8 mouse cellular contexts compared by ENCODE assay signal in genomic region chr7:16947959-16948361, GRCm38 (mm10). TPM values are rescaled to one million over a fixed set of nuclear protein-coding genes. Genes with fewer than 3 reads are reported as not detected.
A peak's percentile ranks its signal among the peaks of the same experiment; 100 is the strongest.
DNase-seq lines count a peak whose midpoint lies in the region; ATAC-seq and TF ChIP-seq lines count a peak whose summit lies in the region.

No protein-coding gene starts in this region.

- H3K27ac ChIP-seq in kidney, embryonic 15.5 days: peak overlapping the region; percentile 20; the same call in 1 of the 2 replicates
- no peak overlapping the region for H3K27ac ChIP-seq in kidney, adult 2 months (ENCODE audit: insufficient read depth, low read depth, low read length)
- peak overlapping the region; percentile 88 for H3K27ac ChIP-seq in forebrain, embryonic 15.5 days (replicated peaks)
- H3K27ac ChIP-seq in hindbrain, embryonic 15.5 days (replicated peaks): peak overlapping the region; percentile 95
- peak overlapping the region; percentile 93; the same call in 1 of the 2 replicates for H3K27ac ChIP-seq in midbrain, postnatal 0 days (ENCODE audit: low read depth, low read length)

- no peak overlapping the region for H3K9ac ChIP-seq in kidney, embryonic 15.5 days
- peak overlapping the region; percentile 73 for H3K9ac ChIP-seq in forebrain, embryonic 15.5 days (replicated peaks)
- peak overlapping the region; percentile 93 for H3K9ac ChIP-seq in hindbrain, embryonic 15.5 days
- H3K9ac ChIP-seq in midbrain, postnatal 0 days (replicated peaks; ENCODE audit: low read length, poor library complexity, severe bottlenecking): peak overlapping the region; percentile 93

- 8% methylated on average over 4 of the region's 4 CpGs for WGBS in kidney, embryonic 15.5 days
- WGBS in kidney, adult 2 months: 42% methylated on average over 4 of the region's 4 CpGs
- 3% methylated on average over 4 of the region's 4 CpGs for WGBS in forebrain, embryonic 15.5 days
- 1% methylated on average over 4 of the region's 4 CpGs for WGBS in hindbrain, embryonic 15.5 days
- 0% methylated on average over 4 of the region's 4 CpGs for WGBS in midbrain, postnatal 0 days

- H3K36me3 ChIP-seq in kidney, embryonic 15.5 days: no peaks in the 10 kb centered on the region
- no peaks in the 10 kb centered on the region for H3K36me3 ChIP-seq in kidney, adult 2 months (ENCODE audit: control insufficient read depth, insufficient read depth, low read length)
- H3K36me3 ChIP-seq in forebrain, embryonic 15.5 days: no peaks in the 10 kb centered on the region
- no peaks in the 10 kb centered on the region for H3K36me3 ChIP-seq in hindbrain, embryonic 15.5 days
- H3K36me3 ChIP-seq in midbrain, postnatal 0 days (ENCODE audit: insufficient read depth, low read length): no peaks in the 10 kb centered on the region; the same call in 1 of the 2 replicates

- H3K9me3 ChIP-seq in kidney, embryonic 15.5 days (replicated peaks): no peaks in the 10 kb centered on the region
- H3K9me3 ChIP-seq in forebrain, embryonic 15.5 days: no peaks in the 10 kb centered on the region
- H3K9me3 ChIP-seq in hindbrain, embryonic 15.5 days: no peaks in the 10 kb centered on the region
- no peaks in the 10 kb centered on the region for H3K9me3 ChIP-seq in midbrain, postnatal 0 days (ENCODE audit: low read length)

- TF ChIP-seq POLR2A in kidney, adult 2 months (IDR thresholded peaks at IDR 0.05; ENCODE audit: low read depth, low read length): no peak

- TF ChIP-seq CTCF in kidney, adult 2 months (conservative IDR thresholded peaks at IDR 0.05; ENCODE audit: insufficient read depth, insufficient read length, low read depth, low read length): no peak
- no peak for TF ChIP-seq CTCF in midbrain, postnatal 0 days (IDR thresholded peaks at IDR 0.05)

- ATAC-seq in kidney, embryonic 15.5 days (replicated peaks; ENCODE audit: low FRiP score): no peak
- no peak for ATAC-seq in forebrain, embryonic 15.5 days (replicated peaks)
- ATAC-seq in hindbrain, embryonic 15.5 days (ENCODE audit: low FRiP score, low read depth): no peak
- ATAC-seq in midbrain, postnatal 0 days (ENCODE audit: low FRiP score): no peak
- ATAC-seq in monocyte, adult 5-6 weeks (replicated peaks; ENCODE audit: insufficient number of reproducible peaks, low FRiP score, low TSS enrichment, poor library complexity, severe bottlenecking): no peak

- H3K27me3 ChIP-seq in kidney, embryonic 15.5 days: peaks cover 53% of the 10 kb centered on the region
- no peaks in the 10 kb centered on the region for H3K27me3 ChIP-seq in kidney, adult 2 months (replicated peaks; ENCODE audit: control insufficient read depth, insufficient read depth, low read length)
- no peaks in the 10 kb centered on the region; the same call in 1 of the 2 replicates for H3K27me3 ChIP-seq in forebrain, embryonic 15.5 days
- H3K27me3 ChIP-seq in hindbrain, embryonic 15.5 days: no peaks in the 10 kb centered on the region
- no peaks in the 10 kb centered on the region for H3K27me3 ChIP-seq in midbrain, postnatal 0 days (ENCODE audit: insufficient read depth, low read length)

- H3K4me1 ChIP-seq in kidney, embryonic 15.5 days: peaks cover 68% of the 10 kb centered on the region
- H3K4me1 ChIP-seq in kidney, adult 2 months (ENCODE audit: control insufficient read depth, insufficient read depth, low read length): no peaks in the 10 kb centered on the region
- peaks cover 74% of the 10 kb centered on the region for H3K4me1 ChIP-seq in forebrain, embryonic 15.5 days
- peaks cover 84% of the 10 kb centered on the region for H3K4me1 ChIP-seq in hindbrain, embryonic 15.5 days (replicated peaks)
- H3K4me1 ChIP-seq in midbrain, postnatal 0 days (ENCODE audit: insufficient read depth, low read length): peaks cover 25% of the 10 kb centered on the region

- peak overlapping the region; percentile 63; the same call in 1 of the 2 replicates for H3K4me3 ChIP-seq in kidney, embryonic 15.5 days (replicated peaks)
- H3K4me3 ChIP-seq in kidney, adult 2 months (ENCODE audit: insufficient read depth, low read depth, low read length): no peak overlapping the region
- H3K4me3 ChIP-seq in forebrain, embryonic 15.5 days: peak overlapping the region; percentile 60
- H3K4me3 ChIP-seq in hindbrain, embryonic 15.5 days: peak overlapping the region; percentile 76
- H3K4me3 ChIP-seq in midbrain, postnatal 0 days (ENCODE audit: low read depth, low read length): peak overlapping the region; percentile 69

- no peak for DNase-seq in kidney, adult 2 months
- DNase-seq in brain, adult 2 months (ENCODE audit: low read depth, low spot score): peak; percentile 53
- DNase-seq in midbrain, postnatal 0 days (ENCODE audit: low spot score): peak; percentile 82
- no peak for DNase-seq in adipocyte (ENCODE audit: low spot score)

- peak overlapping the region; percentile 76 for H3K4me2 ChIP-seq in kidney, embryonic 15.5 days
- H3K4me2 ChIP-seq in forebrain, embryonic 15.5 days (replicated peaks): peak overlapping the region; percentile 78
- peak overlapping the region; percentile 90 for H3K4me2 ChIP-seq in hindbrain, embryonic 15.5 days
- peak overlapping the region; percentile 93 for H3K4me2 ChIP-seq in midbrain, postnatal 0 days (ENCODE audit: low read depth, low read length, poor library complexity, severe bottlenecking)

RNA-seq across cellular contexts. Expression of gene Pnmal2, which starts 3.5 kb away (rescaled TPM):
- 7.7 and 9.2 TPM in 2 replicates for polyA plus RNA-seq in kidney, embryonic 15.5 days (2015; fragmentation: Nextera tagmentation; extraction: Ambion mirVana)
- 3.6 and 4.0 TPM in 2 replicates for polyA plus RNA-seq in kidney, adult 2 months (2012; rRNA removed)
- 87.4 and 102 TPM in 2 replicates for polyA plus RNA-seq in forebrain, embryonic 15.5 days (2015; fragmentation: Nextera tagmentation; extraction: Ambion mirVana)
- 142 and 150 TPM in 2 replicates for polyA plus RNA-seq in hindbrain, embryonic 15.5 days (2015; fragmentation: Nextera tagmentation; extraction: Ambion mirVana)
- 155 and 174 TPM in 2 replicates for total RNA-seq in midbrain, postnatal 0 days (2014; rRNA removed)
- 180 and 187 TPM in 2 replicates for polyA plus RNA-seq in midbrain, postnatal 0 days (2015; fragmentation: Nextera tagmentation; extraction: Ambion mirVana)
- total RNA-seq in monocyte, adult 5-6 weeks (2017): 0.10 TPM in 1 of 3 replicates, not detected in the others

RNA-seq across cellular contexts. Expression of gene Pnmal1, which starts 11.5 kb away (rescaled TPM):
- polyA plus RNA-seq in kidney, embryonic 15.5 days (2015; fragmentation: Nextera tagmentation; extraction: Ambion mirVana): 0.58 and 0.90 TPM in 2 replicates
- polyA plus RNA-seq in kidney, adult 2 months (2012; rRNA removed): 0.01 and 0.06 TPM in 2 replicates
- 47.9 and 53.1 TPM in 2 replicates for polyA plus RNA-seq in forebrain, embryonic 15.5 days (2015; fragmentation: Nextera tagmentation; extraction: Ambion mirVana)
- 52.6 and 57.5 TPM in 2 replicates for polyA plus RNA-seq in hindbrain, embryonic 15.5 days (2015; fragmentation: Nextera tagmentation; extraction: Ambion mirVana)
- 41.2 and 54.0 TPM in 2 replicates for total RNA-seq in midbrain, postnatal 0 days (2014; rRNA removed)
- polyA plus RNA-seq in midbrain, postnatal 0 days (2015; fragmentation: Nextera tagmentation; extraction: Ambion mirVana): 64.8 and 65.2 TPM in 2 replicates
- total RNA-seq in monocyte, adult 5-6 weeks (2017): not detected in 3 replicates

RNA-seq across cellular contexts. Expression of gene Calm3, which starts 24.0 kb away (rescaled TPM):
- polyA plus RNA-seq in kidney, embryonic 15.5 days (2015; fragmentation: Nextera tagmentation; extraction: Ambion mirVana): 116 and 124 TPM in 2 replicates
- 305 and 325 TPM in 2 replicates for polyA plus RNA-seq in kidney, adult 2 months (2012; rRNA removed)
- polyA plus RNA-seq in forebrain, embryonic 15.5 days (2015; fragmentation: Nextera tagmentation; extraction: Ambion mirVana): 291 and 305 TPM in 2 replicates
- polyA plus RNA-seq in hindbrain, embryonic 15.5 days (2015; fragmentation: Nextera tagmentation; extraction: Ambion mirVana): 382 and 391 TPM in 2 replicates
- 1,835 and 1,985 TPM in 2 replicates for total RNA-seq in midbrain, postnatal 0 days (2014; rRNA removed)
- polyA plus RNA-seq in midbrain, postnatal 0 days (2015; fragmentation: Nextera tagmentation; extraction: Ambion mirVana): 467 and 471 TPM in 2 replicates
- 169 to 298 TPM (median 195 TPM) in 3 replicates for total RNA-seq in monocyte, adult 5-6 weeks (2017)

RNA-seq across cellular contexts. Expression of gene Gm42372, which starts 34.9 kb away (rescaled TPM):
- polyA plus RNA-seq in kidney, embryonic 15.5 days (2015; fragmentation: Nextera tagmentation; extraction: Ambion mirVana): 0.23 and 0.31 TPM in 2 replicates
- 0.08 TPM in 1 of 2 replicates, not detected in the other for polyA plus RNA-seq in kidney, adult 2 months (2012; rRNA removed)
- polyA plus RNA-seq in forebrain, embryonic 15.5 days (2015; fragmentation: Nextera tagmentation; extraction: Ambion mirVana): 3.7 and 4.3 TPM in 2 replicates
- polyA plus RNA-seq in hindbrain, embryonic 15.5 days (2015; fragmentation: Nextera tagmentation; extraction: Ambion mirVana): 5.9 and 6.0 TPM in 2 replicates
- total RNA-seq in midbrain, postnatal 0 days (2014; rRNA removed): 48.8 and 49.0 TPM in 2 replicates
- polyA plus RNA-seq in midbrain, postnatal 0 days (2015; fragmentation: Nextera tagmentation; extraction: Ambion mirVana): 9.0 and 9.2 TPM in 2 replicates
- 0.49 to 0.75 TPM (median 0.67 TPM) in 3 replicates for total RNA-seq in monocyte, adult 5-6 weeks (2017)

RNA-seq across cellular contexts. Expression of gene Ptgir, which starts 41.7 kb away (rescaled TPM):
- 1.5 and 2.1 TPM in 2 replicates for polyA plus RNA-seq in kidney, embryonic 15.5 days (2015; fragmentation: Nextera tagmentation; extraction: Ambion mirVana)
- 4.0 and 5.0 TPM in 2 replicates for polyA plus RNA-seq in kidney, adult 2 months (2012; rRNA removed)
- polyA plus RNA-seq in forebrain, embryonic 15.5 days (2015; fragmentation: Nextera tagmentation; extraction: Ambion mirVana): 0.13 and 0.29 TPM in 2 replicates
- 0.13 and 0.52 TPM in 2 replicates for polyA plus RNA-seq in hindbrain, embryonic 15.5 days (2015; fragmentation: Nextera tagmentation; extraction: Ambion mirVana)
- total RNA-seq in midbrain, postnatal 0 days (2014; rRNA removed): 0.11 and 0.14 TPM in 2 replicates
- 0.11 TPM in 1 of 2 replicates, not detected in the other for polyA plus RNA-seq in midbrain, postnatal 0 days (2015; fragmentation: Nextera tagmentation; extraction: Ambion mirVana)
- 9.8 to 15.4 TPM (median 14.0 TPM) in 3 replicates for total RNA-seq in monocyte, adult 5-6 weeks (2017)

Comparison
In these comparisons a context has a peak if more than half of its experiments do, and no peak if none do; other contexts are left out.
1. DNase-seq: peak in brain, adult 2 months (single experiment) and midbrain, postnatal 0 days (single experiment); none in kidney, adult 2 months (single experiment) and adipocyte (single experiment).
2. RNA of gene Pnmal1, which starts 11.5 kb away (polyA plus RNA-seq): 64.8 to 65.2 TPM in midbrain, postnatal 0 days, 52.6 to 57.5 TPM in hindbrain, embryonic 15.5 days and 47.9 to 53.1 TPM in forebrain, embryonic 15.5 days; 0.58 to 0.90 TPM in kidney, embryonic 15.5 days and 0.01 to 0.06 TPM in kidney, adult 2 months; every median in the first group is over 10 times any median in the second.
3. Peak in every context shown above with its lines, with median percentiles within 50 percentile points of each other: H3K4me2 ChIP-seq.